Mouse (Mus musculus) bone marrow, adult 2 months (tissue): ENCODE data around the gene Map3k5.

Experiments used
- CTCF ChIP-seq: fragments of 200-500 bp; IDR thresholded peaks from 2 replicates; pipeline ENCODE4 v1.5.1; 2011; ENCODE audit warnings: low read length, control low read depth; ENCODE audit not compliant: control insufficient read depth, insufficient read depth
- POLR2A ChIP-seq: fragments of 200-500 bp; IDR thresholded peaks from 2 replicates; pipeline ENCODE4 v1.6.1; 2011; ENCODE audit warnings: low read depth, mild to moderate bottlenecking, control low read depth, low read length, borderline replicate concordance; ENCODE audit not compliant: control insufficient read depth

GRCm38 (mm10) chr10:20090171-20090570 lies 155.9 kb downstream of the Map3k5 start:
- TF ChIP-seq POLR2A (no peak), CTCF (no peak)
